Mouse (Mus musculus) heart, postnatal 0 days (tissue): ENCODE measurements at regions not wholly inside any gene's neighbourhood (a gene's known extent, or its start where the extent isn't known, plus 50 kb on each side); places are given as distances from the start of the nearest gene placed in this dataset.
A peak's percentile ranks its signal among the peaks of the same experiment; 100 is the strongest.

Source experiments
- ATAC-seq: fragments of 200-750 bp; cut with Nextera tagmentation; 2 replicates; pipeline ENCODE4 v1.8.0; 2017; ENCODE audit warnings: low read depth, moderate number of reproducible peaks, moderate library complexity; ENCODE audit not compliant: insufficient read depth
- DNase-seq: peaks from one replicate; pipeline ENCODE4 v3.0.0-alpha.2; 2016; ENCODE audit warnings: low spot score
- H3K27ac ChIP-seq: fragments of 300-500 bp; sonication (generic); 2 replicates; pipeline ENCODE4 v1.5.1; 2014; ENCODE audit warnings: low read depth, mild to moderate bottlenecking
- H3K27me3 ChIP-seq: fragments of 300-500 bp; sonication (generic); 2 replicates; pipeline ENCODE4 v1.6.1; 2014; ENCODE audit warnings: low read length, mixed read lengths; ENCODE audit not compliant: control insufficient read depth, insufficient read depth
- H3K36me3 ChIP-seq: fragments of 300-500 bp; sonication (generic); replicated peaks from 2 replicates; pipeline ENCODE4 v1.6.1; 2014; ENCODE audit warnings: low read length, mixed read lengths; ENCODE audit not compliant: control insufficient read depth, insufficient read depth
- H3K4me1 ChIP-seq: fragments of 300-500 bp; sonication (generic); 2 replicates; pipeline ENCODE4 v1.6.1; 2014; ENCODE audit warnings: antibody characterized with exemption; ENCODE audit not compliant: control insufficient read depth, insufficient read depth
- H3K4me2 ChIP-seq: fragments of 300-500 bp; sonication (generic); 2 replicates; pipeline ENCODE4 v1.6.1; 2014; ENCODE audit warnings: low read depth, mild to moderate bottlenecking, low read length, moderate library complexity
- H3K4me3 ChIP-seq: fragments of 300-500 bp; sonication (generic); 2 replicates; pipeline ENCODE4 v1.5.1; 2014; ENCODE audit warnings: low read depth, low read length
- H3K9ac ChIP-seq: fragments of 300-500 bp; sonication (generic); replicated peaks from 2 replicates; pipeline ENCODE4 v1.6.1; 2014; ENCODE audit warnings: low read depth, low read length, mixed read lengths
- H3K9me3 ChIP-seq: fragments of 300-500 bp; sonication (generic); replicated peaks from 2 replicates; pipeline ENCODE4 v1.6.1; 2016; ENCODE audit warnings: low read length; ENCODE audit not compliant: control insufficient read depth
- CTCF ChIP-seq: IDR thresholded peaks from 2 replicates; pipeline ENCODE4 v1.5.1; 2016; ENCODE audit warnings: antibody characterized with exemption, control low read depth, low read depth
- EP300 ChIP-seq: IDR thresholded peaks from 2 replicates; pipeline ENCODE4 v1.6.1; 2016; ENCODE audit warnings: antibody characterized with exemption, low read depth
- WGBS: fragments of 180-500 bp; shearing (Covaris S2); extraction: QIAGEN DNeasy Blood & Tissue Kit; methylation state at CpG from one replicate; pipeline ENCODE4 v1.1.7; 2014; 5-methylcytosine and 5-hydroxymethylcytosine counted together

DNA sequence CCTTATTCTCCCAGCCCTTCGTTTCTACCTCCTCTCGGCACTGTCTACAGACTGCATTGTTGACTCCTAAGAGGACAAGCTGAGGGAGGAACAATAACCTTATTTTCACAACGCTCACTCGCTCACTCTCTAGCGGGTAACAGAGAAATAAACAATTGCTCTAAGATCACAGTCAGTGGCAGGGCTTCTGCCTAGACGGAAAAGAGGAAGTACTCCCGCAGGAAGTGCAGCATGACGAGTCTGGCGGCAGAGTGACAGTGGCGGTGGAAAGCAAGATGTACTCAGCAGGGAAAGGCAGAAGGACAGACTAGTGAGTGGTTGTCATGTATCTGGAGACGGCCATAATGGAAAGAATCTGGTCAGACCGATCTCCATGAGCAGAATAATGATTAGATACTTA is 421.6 kb downstream of the Efnb2 start:
- no peaks in the 10 kb centered on the region for H3K9me3 ChIP-seq
- 65% methylated on average over 12 of the region's 12 CpGs for whole genome bisulfite sequencing
- no peaks in the 10 kb centered on the region for H3K36me3 ChIP-seq
- no peak for TF ChIP-seq EP300
- TF ChIP-seq CTCF: no peak
- DNase-seq: no peak
- H3K4me3 ChIP-seq: no peak overlapping the region
- H3K4me1 ChIP-seq: no peaks in the 10 kb centered on the region
- H3K9ac ChIP-seq: no peak overlapping the region
- H3K4me2 ChIP-seq: 0 out of 2 replicates have a peak overlapping the region, but pooled peaks have one; percentile 9
- no peaks in the 10 kb centered on the region for H3K27me3 ChIP-seq
- no peak for ATAC-seq
- no peak overlapping the region for H3K27ac ChIP-seq

DNA sequence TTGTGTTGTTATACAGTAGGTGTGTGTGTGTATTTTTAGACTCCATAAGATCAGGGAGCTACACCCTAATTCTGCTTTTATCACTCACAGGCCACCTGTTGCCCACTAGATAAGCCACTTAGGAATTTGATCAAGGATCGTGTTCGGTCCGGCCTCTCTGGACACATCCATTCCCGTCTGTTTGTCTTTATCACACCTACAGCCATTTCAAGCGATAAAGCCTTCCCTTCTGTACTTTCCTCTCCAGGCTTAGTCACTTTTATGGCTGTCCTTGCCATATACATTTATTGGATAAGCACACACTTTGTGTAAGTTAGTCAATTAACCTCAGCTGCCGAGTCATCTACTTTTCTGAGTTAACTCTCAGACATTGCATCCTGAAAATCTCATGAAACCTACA is 423.0 kb downstream of the Efnb2 start:
- Histone ChIP-seq H3K9me3 (no peaks in the 10 kb centered on the region), H3K4me3 (no peak overlapping the region), H3K4me1 (no peaks in the 10 kb centered on the region), H3K9ac (no peak overlapping the region), H3K27me3 (no peaks in the 10 kb centered on the region), H3K36me3 (no peaks in the 10 kb centered on the region), H3K4me2 (no peak overlapping the region), H3K27ac (no peak overlapping the region)
- TF ChIP-seq EP300 (no peak), CTCF (no peak)
- ATAC-seq (no peak), DNase-seq (no peak)
- 28% methylated on average over 6 of the region's 6 CpGs for WGBS

DNA sequence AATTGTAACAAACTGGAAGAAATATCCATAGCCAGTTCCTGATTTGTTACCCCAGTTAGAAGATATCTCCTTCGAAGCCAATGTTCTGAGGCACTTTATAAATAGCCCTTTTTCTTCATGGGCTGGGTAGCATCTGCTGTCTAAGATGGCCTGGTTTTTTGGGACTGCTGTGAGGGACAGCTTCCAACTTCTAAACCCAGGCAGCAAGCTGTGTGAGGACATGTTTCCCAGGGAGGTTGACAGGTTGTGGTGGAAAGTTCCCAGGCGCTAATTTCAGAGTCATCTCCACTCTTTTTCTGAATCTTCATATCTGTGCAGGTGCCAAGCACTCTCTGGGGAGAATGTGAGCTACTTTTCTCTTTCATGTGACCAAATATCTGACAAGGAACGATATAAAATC is 427.4 kb downstream of the Efnb2 start:
- DNase-seq (no peak), ATAC-seq (no peak)
- Histone ChIP-seq H3K27ac (no peak overlapping the region), H3K4me2 (no peak overlapping the region), H3K36me3 (no peaks in the 10 kb centered on the region), H3K4me1 (no peaks in the 10 kb centered on the region), H3K4me3 (no peak overlapping the region), H3K9me3 (no peaks in the 10 kb centered on the region), H3K9ac (no peak overlapping the region), H3K27me3 (no peaks in the 10 kb centered on the region)
- no peak for TF ChIP-seq EP300
- no peak for TF ChIP-seq CTCF
- 58% methylated on average over 3 of the region's 3 CpGs for WGBS

DNA sequence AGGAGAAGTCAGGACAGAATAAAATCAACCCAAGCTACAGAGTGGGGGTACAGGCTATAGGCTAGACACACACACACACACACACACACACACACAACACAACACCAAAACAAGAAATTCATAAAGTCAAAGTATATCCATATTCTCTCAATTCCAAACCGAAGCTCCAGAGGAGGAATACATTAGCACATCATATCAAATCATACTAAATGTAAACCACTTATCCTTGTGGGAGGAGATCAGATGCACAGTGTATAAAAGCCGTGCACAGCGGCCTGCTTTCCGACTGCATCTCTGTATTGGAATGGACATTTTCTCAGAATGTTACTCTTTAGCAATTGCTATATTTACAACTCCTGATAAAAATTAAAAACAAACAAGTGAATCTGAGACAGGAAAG is 427.9 kb downstream of the Efnb2 start:
- H3K9me3 ChIP-seq: no peaks in the 10 kb centered on the region
- TF ChIP-seq EP300: no peak
- no peak for TF ChIP-seq CTCF
- 76% methylated on average over 4 of the region's 4 CpGs for WGBS
- H3K36me3 ChIP-seq: no peaks in the 10 kb centered on the region
- no peak overlapping the region for H3K4me3 ChIP-seq
- H3K9ac ChIP-seq: no peak overlapping the region
- H3K4me1 ChIP-seq: no peaks in the 10 kb centered on the region
- H3K27ac ChIP-seq: no peak overlapping the region
- no peak overlapping the region for H3K4me2 ChIP-seq
- DNase-seq (no peak), ATAC-seq (no peak)
- H3K27me3 ChIP-seq: no peaks in the 10 kb centered on the region

DNA sequence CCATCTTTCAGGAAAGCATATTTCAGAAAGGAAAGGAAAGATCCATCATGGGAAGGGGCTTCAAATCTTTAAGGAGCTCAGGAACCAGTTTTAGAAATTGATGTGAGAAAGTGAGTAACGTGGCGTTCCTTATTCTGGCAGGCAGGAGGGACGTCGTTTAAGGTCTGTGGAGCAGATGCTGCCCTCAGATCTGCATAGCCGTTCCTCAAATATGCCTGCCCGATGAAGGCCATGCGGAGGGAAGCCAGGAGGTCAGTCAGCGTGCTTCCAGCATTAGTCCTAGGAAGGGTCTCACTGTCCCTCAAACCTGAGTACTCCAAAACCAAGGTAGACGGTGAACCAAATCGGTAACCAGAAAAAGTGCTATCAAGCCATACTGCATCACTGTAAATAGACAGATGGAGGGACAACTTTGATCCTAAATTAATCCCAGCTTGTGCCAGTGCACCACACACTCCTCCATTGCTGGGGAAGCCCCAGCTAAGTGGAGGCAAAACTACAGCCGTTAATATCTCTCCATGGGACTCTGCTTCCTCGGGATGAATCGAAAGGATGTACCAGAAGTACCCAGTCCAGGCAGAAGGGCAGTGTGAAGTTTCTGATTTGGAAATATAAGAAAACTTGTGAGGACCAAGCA is 428.9 kb downstream of the Efnb2 start:
- no peak overlapping the region for H3K9ac ChIP-seq
- no peak overlapping the region for H3K4me2 ChIP-seq
- no peak for TF ChIP-seq EP300
- no peak for TF ChIP-seq CTCF
- ATAC-seq (no peak), DNase-seq (no peak)
- no peak overlapping the region for H3K27ac ChIP-seq
- 79% methylated on average over 13 of the region's 13 CpGs for WGBS
- H3K4me1 ChIP-seq: no peaks in the 10 kb centered on the region
- no peak overlapping the region for H3K4me3 ChIP-seq
- H3K9me3 ChIP-seq: no peaks in the 10 kb centered on the region
- H3K36me3 ChIP-seq: no peaks in the 10 kb centered on the region
- H3K27me3 ChIP-seq: no peaks in the 10 kb centered on the region

DNA sequence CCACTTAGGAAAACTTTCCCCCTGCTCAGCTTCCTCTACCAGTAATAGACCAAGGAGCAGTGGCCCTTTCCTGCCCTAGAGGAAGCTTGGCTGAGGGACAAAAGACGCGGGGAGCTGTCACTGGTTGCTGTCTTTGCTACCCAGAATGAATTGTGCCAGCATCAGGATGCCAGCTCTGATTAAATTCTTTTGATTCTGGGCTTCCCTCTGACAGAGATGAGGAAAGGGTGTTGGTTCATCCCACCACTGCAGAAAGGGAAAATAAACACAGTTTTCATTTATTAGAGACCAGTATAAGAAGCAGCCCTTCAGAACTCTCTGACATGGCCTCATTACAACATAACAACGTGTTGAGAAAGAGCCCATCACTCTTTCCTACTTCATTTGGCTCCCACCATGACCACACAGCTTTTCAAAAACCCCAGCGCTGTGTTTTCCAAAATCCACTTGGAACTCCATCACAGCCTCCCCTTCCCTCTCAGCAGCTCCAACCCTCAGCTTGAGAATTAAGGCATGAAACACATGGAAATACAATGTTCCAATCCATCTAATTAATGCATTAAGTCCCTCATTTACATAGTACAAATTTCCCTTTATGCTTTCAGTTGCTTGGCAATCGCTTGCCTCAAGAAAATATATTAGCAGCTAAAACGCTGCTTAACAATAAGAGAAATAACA is 429.6 kb downstream of the Efnb2 start:
- Histone ChIP-seq H3K4me3 (no peak overlapping the region), H3K4me2 (no peak overlapping the region), H3K27ac (no peak overlapping the region), H3K9me3 (no peaks in the 10 kb centered on the region), H3K36me3 (no peaks in the 10 kb centered on the region), H3K27me3 (no peaks in the 10 kb centered on the region), H3K4me1 (no peaks in the 10 kb centered on the region), H3K9ac (no peak overlapping the region)
- ATAC-seq (no peak), DNase-seq (no peak)
- TF ChIP-seq CTCF (no peak), EP300 (no peak)
- WGBS: 67% methylated on average over 6 of the region's 6 CpGs
